Mouse (Mus musculus) spleen, adult 2 months (tissue): Measurements from ENCODE around the gene Aldh1a1. TPM values are rescaled to one million over a fixed set of nuclear protein-coding genes. Genes with fewer than 3 reads are reported as not detected.
"Not testable (repeated sequence)": the region's sequence is repeated elsewhere in the genome, so short reads cannot be mapped to it uniquely, and the experiment has no call there.

ENCODE experiments used
- DNase-seq, 2 experiments: peaks; one replicate each; pipeline versions ENCODE4 v3.0.0 to v3.0.0-alpha.2; 2012 to 2021; ENCODE audit warnings: low spot score in 2 of 2, low read depth in 1 of 2
- H3K27ac ChIP-seq: fragments of 200-500 bp; 2 replicates; pipeline ENCODE4 v1.5.1; 2012; ENCODE audit warnings: low read length, inconsistent platforms; ENCODE audit not compliant: insufficient read depth
- H3K27me3 ChIP-seq: fragments of 200-500 bp; 2 replicates; pipeline ENCODE4 v1.6.1; 2012; ENCODE audit warnings: mild to moderate bottlenecking, moderate library complexity, low read length, inconsistent platforms; ENCODE audit not compliant: control insufficient read depth, insufficient read depth
- H3K36me3 ChIP-seq: fragments of 200-500 bp; 2 replicates; pipeline ENCODE4 v1.6.1; 2012; ENCODE audit warnings: mild to moderate bottlenecking, low read length, inconsistent platforms; ENCODE audit not compliant: control insufficient read depth, insufficient read depth
- H3K4me1 ChIP-seq: fragments of 200-500 bp; 2 replicates; pipeline ENCODE4 v1.6.1; 2011; ENCODE audit warnings: inconsistent platforms; ENCODE audit not compliant: control insufficient read depth, insufficient read depth, insufficient read length
- H3K4me3 ChIP-seq: fragments of 200-500 bp; 2 replicates; pipeline ENCODE4 v1.5.1; 2011; ENCODE audit warnings: mild to moderate bottlenecking, inconsistent platforms; ENCODE audit not compliant: insufficient read depth, insufficient read length; ENCODE audit errors: extremely low read depth
- CTCF ChIP-seq: fragments of 200-500 bp; IDR thresholded peaks from 2 replicates; pipeline ENCODE4 v1.5.1; 2011; ENCODE audit warnings: mild to moderate bottlenecking, inconsistent platforms; ENCODE audit not compliant: insufficient read depth, insufficient read length, insufficient replicate concordance; ENCODE audit errors: extremely low read depth
- POLR2A ChIP-seq: fragments of 200-500 bp; IDR thresholded peaks from 2 replicates; pipeline ENCODE4 v1.6.1; 2011; ENCODE audit warnings: low read depth, low read length, inconsistent platforms
- WGBS: fragments of 180-500 bp; shearing (Covaris S2); methylation state at CpG from one replicate; pipeline ENCODE4 v1.1.7; 2018; 5-methylcytosine and 5-hydroxymethylcytosine counted together
- polyA plus RNA-seq: library from polyadenylated mRNA; depleted of rRNA; stranded (reverse); fragments of >200 nt; gene quantifications from 2 replicates; pipeline ENCODE4 v1.2.3, GENCODE M21; 2012

Aldh1a1 gene
- polyA plus RNA-seq, 1 experiment: 4.9 TPM

DNA sequence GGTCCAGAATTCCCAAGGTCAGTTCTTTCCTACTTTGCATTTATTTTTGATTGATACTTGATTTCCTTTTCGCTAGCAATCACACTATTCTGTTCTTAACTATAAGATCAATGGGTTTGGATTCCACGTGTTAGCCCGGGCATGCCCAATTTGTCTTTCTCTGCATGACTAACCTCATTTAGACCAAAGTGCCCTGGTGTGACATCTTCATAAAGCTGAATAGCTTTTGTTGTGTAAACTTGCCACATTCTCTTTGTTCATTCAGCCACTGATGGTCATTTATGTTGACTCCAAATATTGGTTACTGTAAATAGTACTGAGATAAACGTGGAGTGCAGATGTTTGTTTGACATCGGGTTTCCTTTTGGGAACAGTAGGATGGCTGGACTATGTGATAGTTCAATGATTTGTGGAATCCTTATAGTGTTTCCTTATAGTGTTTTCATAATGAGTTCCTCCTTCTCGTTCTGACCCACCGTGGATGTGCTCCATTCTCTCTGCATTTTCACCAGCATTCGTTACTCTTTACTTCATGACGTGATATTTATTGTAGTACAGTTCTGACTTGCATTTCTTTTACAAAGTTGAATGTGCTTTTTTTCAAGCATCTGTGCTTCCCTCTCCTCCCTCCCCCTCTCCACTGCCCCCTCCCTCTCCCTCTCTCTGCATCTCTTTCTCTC lies 14.6 kb downstream of the Aldh1a1 start:
- H3K4me1 ChIP-seq: no peaks in the 10 kb centered on the region
- no peaks in the 10 kb centered on the region for H3K36me3 ChIP-seq
- H3K4me3 ChIP-seq: no peak overlapping the region
- no peak overlapping the region for H3K27ac ChIP-seq
- TF ChIP-seq CTCF (no peak), POLR2A (no peak)
- no peak for DNase-seq
- H3K27me3 ChIP-seq: no peaks in the 10 kb centered on the region
- 79% methylated on average over 9 of the region's 9 CpGs for WGBS

DNA sequence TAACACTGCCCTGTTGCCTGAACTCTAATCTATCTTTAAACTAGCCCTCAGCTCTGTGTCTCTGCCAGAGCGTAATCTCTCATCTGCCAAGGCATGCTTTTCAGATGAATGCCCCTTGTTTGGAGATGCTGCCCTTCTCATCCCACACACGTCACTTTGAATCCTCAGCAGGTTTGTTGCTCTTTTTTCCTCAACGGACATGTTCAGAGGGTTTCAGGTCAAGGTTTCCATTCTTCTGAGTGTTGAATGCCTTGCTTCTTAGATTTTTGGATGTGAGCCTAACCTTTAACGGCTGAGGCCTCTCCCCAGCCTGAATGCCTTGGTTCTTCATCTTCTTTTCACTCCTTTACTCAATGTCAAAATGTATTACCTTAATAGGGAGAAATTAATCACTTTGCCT lies 16.1 kb downstream of the Aldh1a1 start:
- 81% methylated on average over 4 of the region's 4 CpGs for WGBS
- Histone ChIP-seq H3K4me1 (no peaks in the 10 kb centered on the region), H3K27ac (no peak overlapping the region), H3K4me3 (no peak overlapping the region), H3K36me3 (no peaks in the 10 kb centered on the region), H3K27me3 (no peaks in the 10 kb centered on the region)
- no peak for TF ChIP-seq POLR2A
- TF ChIP-seq CTCF: no peak
- DNase-seq: no peak

DNA sequence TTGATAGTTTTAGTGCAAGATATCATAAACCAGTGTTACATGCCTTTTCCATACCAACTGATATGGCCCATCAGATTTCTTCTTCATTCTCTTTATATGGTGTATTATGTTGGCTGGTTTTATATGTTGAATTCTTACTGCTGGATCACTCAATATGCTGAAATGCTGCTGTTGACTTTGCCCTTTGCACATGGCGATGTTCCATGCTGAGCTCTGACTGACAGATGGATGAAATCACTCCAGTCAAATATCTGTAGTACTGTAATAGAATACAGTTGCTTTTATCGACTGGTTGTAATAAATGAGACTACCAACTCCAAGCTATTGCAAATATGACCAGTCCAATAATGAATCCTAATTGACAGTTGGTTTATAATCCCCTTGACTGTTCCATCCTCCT lies 19.5 kb downstream of the Aldh1a1 start:
- WGBS: 91% methylated on average over 2 of the region's 2 CpGs
- DNase-seq: no peak
- Histone ChIP-seq H3K4me3 (no peak overlapping the region), H3K27me3 (no peaks in the 10 kb centered on the region), H3K4me1 (no peaks in the 10 kb centered on the region), H3K36me3 (no peaks in the 10 kb centered on the region), H3K27ac (no peak overlapping the region)
- TF ChIP-seq POLR2A: no peak
- no peak for TF ChIP-seq CTCF

DNA sequence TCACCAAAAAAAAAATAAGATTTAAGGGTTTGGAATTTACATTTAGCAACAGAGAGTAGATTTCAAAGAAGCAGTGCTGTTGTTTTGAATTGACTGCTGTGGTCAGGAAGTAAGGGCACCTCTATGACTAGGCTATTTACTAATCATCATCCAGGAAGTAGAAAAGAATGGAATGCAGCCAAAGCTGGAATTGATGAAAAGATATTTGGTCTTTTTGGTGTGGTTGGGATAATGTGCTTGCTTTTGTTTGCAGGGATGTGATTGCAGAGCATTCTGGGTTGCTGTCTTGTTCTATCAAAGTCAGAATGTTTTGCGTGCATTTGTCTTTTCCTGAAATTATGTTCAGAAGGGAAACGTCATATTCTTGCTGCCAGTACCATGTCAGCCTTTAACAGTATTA lies 20.7 kb downstream of the Aldh1a1 start:
- H3K27ac ChIP-seq: no peak overlapping the region
- H3K27me3 ChIP-seq: no peaks in the 10 kb centered on the region
- no peak overlapping the region for H3K4me3 ChIP-seq
- H3K36me3 ChIP-seq: no peaks in the 10 kb centered on the region
- no peaks in the 10 kb centered on the region for H3K4me1 ChIP-seq
- WGBS: 80% methylated on average over 2 of the region's 2 CpGs
- no peak for TF ChIP-seq CTCF
- no peak for TF ChIP-seq POLR2A
- DNase-seq: no peak

GRCm38 (mm10) chr19:20513688-20514361 lies 21.3 kb downstream of the Aldh1a1 start:
- TF ChIP-seq CTCF (no peak), POLR2A (no peak)
- Histone ChIP-seq H3K36me3 (no peaks in the 10 kb centered on the region), H3K27ac (no peak overlapping the region), H3K27me3 (no peaks in the 10 kb centered on the region), H3K4me1 (no peaks in the 10 kb centered on the region), H3K4me3 (no peak overlapping the region)
- DNase-seq: no peak
- 74% methylated on average over 6 of the region's 6 CpGs for WGBS

- H3K27ac ChIP-seq: no peak overlapping the region
- no peak for DNase-seq
- no peak for TF ChIP-seq POLR2A
- TF ChIP-seq CTCF: no peak
- H3K36me3 ChIP-seq: no peaks in the 10 kb centered on the region
- H3K4me1 ChIP-seq: no peaks in the 10 kb centered on the region
- no peaks in the 10 kb centered on the region for H3K27me3 ChIP-seq
- H3K4me3 ChIP-seq: no peak overlapping the region
- 92% methylated on average over 3 of the region's 3 CpGs for WGBS
Measured at GRCm38 (mm10) chr19:20516481-20516880, 24.0 kb downstream of the Aldh1a1 start.

- not testable (repeated sequence) for H3K4me1 ChIP-seq, H3K27ac ChIP-seq, H3K36me3 ChIP-seq, H3K27me3 ChIP-seq, H3K4me3 ChIP-seq, DNase-seq
- WGBS: 85% methylated on average over 11 of the region's 11 CpGs
Measured at GRCm38 (mm10) chr19:20529156-20529555, 36.6 kb downstream of the Aldh1a1 start.
